Mouse (Mus musculus): Measurements from ENCODE around the gene Gpc3.

- TF ChIP-seq CTCF (IDR thresholded peaks at IDR 0.05; ENCODE audit: insufficient read depth, low read length) (no peak), POLR2A (IDR thresholded peaks at IDR 0.05; ENCODE audit: borderline replicate concordance, extremely low read depth, low read depth, low read length) (no peak)
These were observed 30.6 kb upstream of the Gpc3 start for GRCm38 (mm10) chrX:52644393-52644792.
